Mouse (Mus musculus): ENCODE measurements around the gene Mctp2. TPM values are rescaled to one million over a fixed set of nuclear protein-coding genes. Genes with fewer than 3 reads are reported as not detected.

Gene Mctp2
- polyA plus RNA-seq, 1 experiment from 2014 or later: 4.1 TPM

- no peak for ATAC-seq (replicated peaks; ENCODE audit: low FRiP score, low read depth)
- no peaks in the 10 kb centered on the region for H3K36me3 ChIP-seq (ENCODE audit: insufficient read depth, low read length)
Observed at GRCm38 (mm10) chr7:72299726-72300125, 6.7 kb downstream of the Mctp2 start.

GRCm38 (mm10) chr7:72297013-72297412, 9.4 kb downstream of the Mctp2 start:
- TF ChIP-seq CTCF (IDR thresholded peaks at IDR 0.05; ENCODE audit: low read depth): no peak
- Histone ChIP-seq H3K4me1 (replicated peaks; ENCODE audit: insufficient read depth, low read length) (no peaks in the 10 kb centered on the region), H3K27ac (no peak overlapping the region), H3K9me3 (replicated peaks; ENCODE audit: low read length) (no peaks in the 10 kb centered on the region), H3K4me3 (replicated peaks; ENCODE audit: low read depth, low read length) (no peak overlapping the region), H3K36me3 (ENCODE audit: insufficient read depth, low read length) (no peaks in the 10 kb centered on the region), H3K27me3 (ENCODE audit: insufficient read depth, low read length) (no peaks in the 10 kb centered on the region), H3K4me2 (ENCODE audit: low read length) (no peak overlapping the region), H3K9ac (ENCODE audit: low read depth, low read length) (no peak overlapping the region)
- ATAC-seq (replicated peaks; ENCODE audit: low FRiP score, low read depth) (no peak), DNase-seq (ENCODE audit: low spot score) (no peak)
- WGBS: 93% methylated on average over 5 of the region's 5 CpGs

More at GRCm38 (mm10) chr7:72299726-72300125, 6.7 kb downstream of the Mctp2 start:
- TF ChIP-seq CTCF (IDR thresholded peaks at IDR 0.05; ENCODE audit: low read depth): no peak
- 79% methylated on average over 6 of the region's 6 CpGs for WGBS
- H3K4me3 ChIP-seq (replicated peaks; ENCODE audit: low read depth, low read length): no peak overlapping the region
- no peak for DNase-seq (ENCODE audit: low spot score)
- no peaks in the 10 kb centered on the region for H3K4me1 ChIP-seq (replicated peaks; ENCODE audit: insufficient read depth, low read length)
- H3K27me3 ChIP-seq (ENCODE audit: insufficient read depth, low read length): no peaks in the 10 kb centered on the region
- H3K9me3 ChIP-seq (replicated peaks; ENCODE audit: low read length): no peaks in the 10 kb centered on the region
- H3K9ac ChIP-seq (ENCODE audit: low read depth, low read length): no peak overlapping the region
- no peak overlapping the region for H3K4me2 ChIP-seq (ENCODE audit: low read length)
- H3K27ac ChIP-seq: no peak overlapping the region

- Histone ChIP-seq H3K27ac (no peak overlapping the region), H3K4me1 (replicated peaks; ENCODE audit: insufficient read depth, low read length) (no peaks in the 10 kb centered on the region), H3K9ac (ENCODE audit: low read depth, low read length) (no peak overlapping the region), H3K9me3 (replicated peaks; ENCODE audit: low read length) (no peaks in the 10 kb centered on the region), H3K36me3 (ENCODE audit: insufficient read depth, low read length) (no peaks in the 10 kb centered on the region), H3K27me3 (ENCODE audit: insufficient read depth, low read length) (no peaks in the 10 kb centered on the region), H3K4me2 (ENCODE audit: low read length) (no peak overlapping the region), H3K4me3 (replicated peaks; ENCODE audit: low read depth, low read length) (no peak overlapping the region)
- no peak for ATAC-seq (replicated peaks; ENCODE audit: low FRiP score, low read depth)
- TF ChIP-seq CTCF (IDR thresholded peaks at IDR 0.05; ENCODE audit: low read depth): no peak
- 28% methylated on average over 2 of the region's 2 CpGs for WGBS
- no peak for DNase-seq (ENCODE audit: low spot score)
Observed at GRCm38 (mm10) chr7:72296171-72296570, 10.2 kb downstream of the Mctp2 start.

GRCm38 (mm10) chr7:72294886-72295285, 11.5 kb downstream of the Mctp2 start:
- H3K9ac ChIP-seq (ENCODE audit: low read depth, low read length): no peak overlapping the region
- 65% methylated on average over 2 of the region's 2 CpGs for WGBS
- H3K4me3 ChIP-seq (replicated peaks; ENCODE audit: low read depth, low read length): no peak overlapping the region
- no peaks in the 10 kb centered on the region for H3K36me3 ChIP-seq (ENCODE audit: insufficient read depth, low read length)
- no peak for TF ChIP-seq CTCF (IDR thresholded peaks at IDR 0.05; ENCODE audit: low read depth)
- H3K9me3 ChIP-seq (replicated peaks; ENCODE audit: low read length): no peaks in the 10 kb centered on the region
- H3K27me3 ChIP-seq (ENCODE audit: insufficient read depth, low read length): no peaks in the 10 kb centered on the region
- no peak overlapping the region for H3K27ac ChIP-seq
- no peaks in the 10 kb centered on the region for H3K4me1 ChIP-seq (replicated peaks; ENCODE audit: insufficient read depth, low read length)
- no peak overlapping the region for H3K4me2 ChIP-seq (ENCODE audit: low read length)
- DNase-seq (ENCODE audit: low spot score) (no peak), ATAC-seq (replicated peaks; ENCODE audit: low FRiP score, low read depth) (no peak)

- H3K4me3 ChIP-seq (replicated peaks; ENCODE audit: low read depth, low read length): no peak overlapping the region
- no peaks in the 10 kb centered on the region for H3K9me3 ChIP-seq (replicated peaks; ENCODE audit: low read length)
- H3K36me3 ChIP-seq (ENCODE audit: insufficient read depth, low read length): no peaks in the 10 kb centered on the region
- no peaks in the 10 kb centered on the region for H3K4me1 ChIP-seq (replicated peaks; ENCODE audit: insufficient read depth, low read length)
- H3K27me3 ChIP-seq (ENCODE audit: insufficient read depth, low read length): no peaks in the 10 kb centered on the region
- 63% methylated on average over 4 of the region's 4 CpGs for WGBS
- H3K27ac ChIP-seq: no peak overlapping the region
- H3K9ac ChIP-seq (ENCODE audit: low read depth, low read length): no peak overlapping the region
- no peak for DNase-seq (ENCODE audit: low spot score)
- TF ChIP-seq CTCF (IDR thresholded peaks at IDR 0.05; ENCODE audit: low read depth): no peak
- H3K4me2 ChIP-seq (ENCODE audit: low read length): no peak overlapping the region
- no peak for ATAC-seq (replicated peaks; ENCODE audit: low FRiP score, low read depth)
Observed at GRCm38 (mm10) chr7:72293784-72294538, 12.4 kb downstream of the Mctp2 start.

GRCm38 (mm10) chr7:72292232-72292913, 14.0 kb downstream of the Mctp2 start:
- 81% methylated on average over 8 of the region's 8 CpGs for WGBS
- H3K9ac ChIP-seq (ENCODE audit: low read depth, low read length): no peak overlapping the region
- ATAC-seq (replicated peaks; ENCODE audit: low FRiP score, low read depth) (peak; percentile 85), DNase-seq (ENCODE audit: low spot score) (no peak)
- H3K27me3 ChIP-seq (ENCODE audit: insufficient read depth, low read length): no peaks in the 10 kb centered on the region
- H3K4me3 ChIP-seq (replicated peaks; ENCODE audit: low read depth, low read length): no peak overlapping the region
- no peaks in the 10 kb centered on the region for H3K4me1 ChIP-seq (replicated peaks; ENCODE audit: insufficient read depth, low read length)
- no peak overlapping the region for H3K27ac ChIP-seq
- no peaks in the 10 kb centered on the region for H3K36me3 ChIP-seq (ENCODE audit: insufficient read depth, low read length)
- H3K9me3 ChIP-seq (replicated peaks; ENCODE audit: low read length): no peaks in the 10 kb centered on the region
- TF ChIP-seq CTCF (IDR thresholded peaks at IDR 0.05; ENCODE audit: low read depth): no peak
- no peak overlapping the region for H3K4me2 ChIP-seq (ENCODE audit: low read length)

Data from kidney, postnatal 0 days (tissue).